Mouse (Mus musculus) heart, embryonic 16.5 days (tissue): Measurements from ENCODE around the gene Helb. TPM values are rescaled to one million over a fixed set of nuclear protein-coding genes. Genes with fewer than 3 reads are reported as not detected.

Experiments used
- ATAC-seq: fragments of 200-750 bp; cut with Nextera tagmentation; replicated peaks from 2 replicates; pipeline ENCODE4 v1.8.0; 2017; ENCODE audit warnings: moderate number of reproducible peaks; ENCODE audit not compliant: insufficient read depth, low FRiP score; ENCODE audit errors: extremely low read depth
- H3K27ac ChIP-seq: fragments of 300-500 bp; sonication (generic); 2 replicates; pipeline ENCODE4 v1.5.1; 2014; ENCODE audit warnings: mild to moderate bottlenecking, low read length, control low read depth, moderate library complexity
- H3K27me3 ChIP-seq: fragments of 300-500 bp; sonication (generic); 2 replicates; pipeline ENCODE4 v1.6.1; 2014; ENCODE audit warnings: low read length, mixed read lengths; ENCODE audit not compliant: control insufficient read depth, insufficient read depth
- H3K36me3 ChIP-seq: fragments of 300-500 bp; sonication (generic); 2 replicates; pipeline ENCODE4 v1.6.1; 2014; ENCODE audit not compliant: control insufficient read depth, insufficient read depth
- H3K4me1 ChIP-seq: fragments of 300-500 bp; sonication (generic); 2 replicates; pipeline ENCODE4 v1.6.1; 2014; ENCODE audit warnings: low read length, mixed read lengths; ENCODE audit not compliant: control insufficient read depth, insufficient read depth
- H3K4me2 ChIP-seq: fragments of 300-500 bp; sonication (generic); 2 replicates; pipeline ENCODE4 v1.6.1; 2014; ENCODE audit warnings: low read depth, mild to moderate bottlenecking, control low read depth, low read length
- H3K4me3 ChIP-seq: fragments of 300-500 bp; sonication (generic); 2 replicates; pipeline ENCODE4 v1.5.1; 2014; ENCODE audit warnings: mild to moderate bottlenecking, control low read depth, low read length
- H3K9ac ChIP-seq: fragments of 300-500 bp; sonication (generic); 2 replicates; pipeline ENCODE4 v1.6.1; 2014; ENCODE audit warnings: low read length, control low read depth
- H3K9me3 ChIP-seq: fragments of 300-500 bp; sonication (generic); replicated peaks from 2 replicates; pipeline ENCODE4 v1.6.1; 2016; ENCODE audit warnings: low read length; ENCODE audit not compliant: control insufficient read depth
- WGBS: fragments of 180-500 bp; shearing (Covaris S2); extraction: QIAGEN DNeasy Blood & Tissue Kit; methylation state at CpG from one replicate; pipeline ENCODE4 v1.1.7; 2014; 5-methylcytosine and 5-hydroxymethylcytosine counted together
- polyA plus RNA-seq: library from polyadenylated mRNA; unstranded; fragments of >200 nt; fragmentation: Nextera tagmentation; extraction: Ambion mirVana; gene quantifications from 2 replicates; pipeline ENCODE4 v1.2.1, GENCODE M21; 2015

Gene Helb
- polyA plus RNA-seq, 1 experiment from 2014 or later, result 9.1 TPM

DNA sequence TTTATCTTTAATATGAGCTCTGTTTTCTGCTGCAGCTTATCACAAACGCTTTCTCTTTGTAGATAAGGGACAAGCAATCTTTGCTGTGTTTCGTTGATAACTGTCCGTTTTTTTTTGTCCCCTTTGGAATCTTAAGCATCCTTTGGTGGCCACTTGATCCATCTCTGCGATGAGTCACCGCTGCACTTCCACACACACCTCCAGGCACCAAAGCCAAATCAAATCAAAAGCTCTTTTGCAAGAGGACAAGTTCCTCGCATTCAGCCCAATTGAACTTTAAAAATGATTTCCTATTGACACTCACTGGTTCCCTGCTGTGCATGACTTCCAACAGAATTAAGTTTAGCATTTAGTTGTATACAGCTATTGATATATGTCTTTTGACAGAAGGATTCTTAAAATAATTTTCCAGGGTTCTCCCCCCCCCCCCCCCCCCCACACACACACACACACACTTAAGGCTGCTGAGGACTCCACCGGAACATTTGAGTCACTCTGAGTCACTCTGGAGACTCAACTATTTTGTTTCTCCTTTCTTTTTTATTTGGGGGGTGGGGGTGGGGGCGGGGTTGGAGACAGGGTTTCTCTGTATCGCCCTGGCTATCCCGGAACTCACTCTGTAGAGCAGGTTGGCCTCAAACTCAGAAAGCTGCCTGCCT, 52.1 kb downstream of the Helb start:
- Histone ChIP-seq H3K36me3 (no peaks in the 10 kb centered on the region), H3K9ac (no peak overlapping the region), H3K4me3 (no peak overlapping the region), H3K4me2 (peak overlapping the region; percentile 48; the same call in 1 of the 2 replicates), H3K27ac (no peak overlapping the region), H3K9me3 (no peaks in the 10 kb centered on the region), H3K4me1 (peaks cover 4% of the 10 kb centered on the region; the same call in 1 of the 2 replicates), H3K27me3 (no peaks in the 10 kb centered on the region)
- WGBS, result 41% methylated on average over 10 of the region's 10 CpGs
- ATAC-seq, result no peak

- no peak overlapping the region for H3K9ac ChIP-seq
- no peaks in the 10 kb centered on the region for H3K9me3 ChIP-seq
- H3K4me3 ChIP-seq, result no peak overlapping the region
- H3K27me3 ChIP-seq, result no peaks in the 10 kb centered on the region
- H3K36me3 ChIP-seq, result no peaks in the 10 kb centered on the region
- no peak overlapping the region for H3K27ac ChIP-seq
- no peak overlapping the region for H3K4me2 ChIP-seq
- no peaks in the 10 kb centered on the region for H3K4me1 ChIP-seq
- ATAC-seq, result no peak
- WGBS, result 89% methylated on average over 2 of the region's 2 CpGs
These were observed 68.0 kb downstream of the Helb start for GRCm38 (mm10) chr10:120044714-120045234.

DNA sequence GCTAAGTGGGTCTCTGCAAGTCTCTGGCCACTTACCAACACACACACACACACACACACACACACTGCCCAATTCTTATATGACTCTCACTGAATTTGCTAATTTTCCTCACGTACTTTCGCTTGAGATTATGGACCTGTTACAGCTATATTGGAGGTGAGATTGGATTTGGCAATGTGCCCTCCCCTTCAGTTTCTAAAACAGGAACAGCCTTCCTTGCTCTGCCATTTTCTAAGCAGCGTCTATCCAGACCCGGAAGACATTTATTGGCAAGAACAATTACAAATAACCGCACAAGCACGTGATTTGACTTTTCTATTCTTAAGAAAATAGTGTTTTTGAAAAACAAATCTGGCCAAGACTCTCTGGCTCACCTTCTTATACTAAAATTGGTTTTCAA, 68.5 kb downstream of the Helb start:
- H3K9me3 ChIP-seq, result no peaks in the 10 kb centered on the region
- 85% methylated on average over 6 of the region's 6 CpGs for WGBS
- no peaks in the 10 kb centered on the region for H3K27me3 ChIP-seq
- no peaks in the 10 kb centered on the region for H3K36me3 ChIP-seq
- no peak overlapping the region for H3K4me2 ChIP-seq
- no peak for ATAC-seq
- H3K4me1 ChIP-seq, result no peaks in the 10 kb centered on the region
- H3K9ac ChIP-seq, result no peak overlapping the region
- no peak overlapping the region for H3K27ac ChIP-seq
- no peak overlapping the region for H3K4me3 ChIP-seq

DNA sequence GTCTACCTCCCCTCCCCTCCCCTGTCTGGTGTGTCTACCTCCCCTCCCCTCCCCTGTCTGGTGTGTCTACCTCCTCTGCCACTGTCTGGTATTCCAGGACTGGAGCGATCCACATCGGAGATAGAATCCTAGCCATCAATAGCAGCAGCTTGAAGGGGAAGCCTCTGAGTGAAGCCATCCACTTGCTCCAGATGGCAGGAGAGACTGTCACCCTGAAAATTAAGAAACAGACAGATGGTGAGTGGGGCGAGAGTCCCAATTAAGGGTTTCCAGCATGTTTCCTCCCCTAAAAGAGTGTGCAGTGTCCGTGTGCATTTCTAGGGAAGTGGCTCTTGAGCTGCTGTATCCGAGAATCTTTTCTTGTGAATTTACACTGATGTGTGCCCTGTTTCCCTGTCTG, 74.6 kb downstream of the Helb start:
- WGBS, result 82% methylated on average over 5 of the region's 5 CpGs
- H3K27ac ChIP-seq, result no peak overlapping the region
- no peaks in the 10 kb centered on the region for H3K9me3 ChIP-seq
- H3K36me3 ChIP-seq, result no peaks in the 10 kb centered on the region
- H3K4me3 ChIP-seq, result no peak overlapping the region
- H3K4me1 ChIP-seq, result no peaks in the 10 kb centered on the region
- H3K9ac ChIP-seq, result no peak overlapping the region
- no peaks in the 10 kb centered on the region for H3K27me3 ChIP-seq
- no peak overlapping the region for H3K4me2 ChIP-seq
- ATAC-seq, result no peak

DNA sequence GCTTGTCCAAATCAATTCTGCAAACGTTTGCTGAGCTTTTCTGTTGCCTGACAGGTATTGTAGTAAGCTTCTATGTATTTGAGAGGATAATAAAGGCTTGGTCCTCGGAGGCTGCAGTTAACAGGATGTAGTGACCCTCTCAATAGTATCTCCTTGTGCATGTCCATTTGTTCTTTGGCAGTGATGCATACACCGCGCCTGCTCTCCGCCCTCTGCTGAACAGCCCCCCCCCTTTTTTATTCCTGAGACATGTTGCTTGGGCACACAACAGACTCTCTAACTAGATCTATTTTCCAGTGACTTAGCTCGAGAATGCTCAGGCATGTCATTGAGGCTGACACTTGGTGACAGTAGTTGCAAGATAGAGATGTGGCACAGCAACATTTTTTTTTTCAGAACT, 77.0 kb downstream of the Helb start:
- H3K27ac ChIP-seq, result no peak overlapping the region
- H3K9me3 ChIP-seq, result no peaks in the 10 kb centered on the region
- H3K4me2 ChIP-seq, result no peak overlapping the region
- no peak for ATAC-seq
- H3K27me3 ChIP-seq, result no peaks in the 10 kb centered on the region
- no peaks in the 10 kb centered on the region for H3K36me3 ChIP-seq
- H3K4me1 ChIP-seq, result no peaks in the 10 kb centered on the region
- no peak overlapping the region for H3K4me3 ChIP-seq
- 67% methylated on average over 6 of the region's 6 CpGs for WGBS
- H3K9ac ChIP-seq, result no peak overlapping the region

DNA sequence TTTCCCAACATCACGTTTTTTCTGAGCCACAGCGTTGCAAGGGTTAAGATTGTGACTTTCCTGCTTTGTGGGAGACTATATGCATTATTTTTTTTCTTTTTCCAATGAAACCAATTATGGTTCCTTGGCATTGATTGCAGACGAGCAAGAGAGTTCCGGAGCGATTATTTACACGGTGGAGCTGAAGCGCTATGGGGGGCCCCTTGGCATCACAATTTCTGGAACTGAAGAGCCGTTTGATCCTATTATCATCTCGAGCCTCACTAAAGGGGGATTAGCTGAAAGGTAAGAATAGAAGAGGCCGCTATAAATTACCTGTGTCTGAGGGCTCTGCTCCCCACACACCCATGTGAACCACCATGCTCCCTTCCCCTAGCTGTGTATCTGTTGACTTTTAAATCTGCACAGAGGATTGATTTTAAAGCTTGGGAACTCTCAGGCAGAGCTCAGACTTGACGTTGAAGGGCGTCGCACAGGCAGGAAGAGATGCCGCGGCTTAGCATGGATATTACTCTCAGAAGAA, 77.5 kb downstream of the Helb start:
- no peaks in the 10 kb centered on the region for H3K36me3 ChIP-seq
- H3K4me2 ChIP-seq, result no peak overlapping the region
- WGBS, result 59% methylated on average over 15 of the region's 15 CpGs

DNA sequence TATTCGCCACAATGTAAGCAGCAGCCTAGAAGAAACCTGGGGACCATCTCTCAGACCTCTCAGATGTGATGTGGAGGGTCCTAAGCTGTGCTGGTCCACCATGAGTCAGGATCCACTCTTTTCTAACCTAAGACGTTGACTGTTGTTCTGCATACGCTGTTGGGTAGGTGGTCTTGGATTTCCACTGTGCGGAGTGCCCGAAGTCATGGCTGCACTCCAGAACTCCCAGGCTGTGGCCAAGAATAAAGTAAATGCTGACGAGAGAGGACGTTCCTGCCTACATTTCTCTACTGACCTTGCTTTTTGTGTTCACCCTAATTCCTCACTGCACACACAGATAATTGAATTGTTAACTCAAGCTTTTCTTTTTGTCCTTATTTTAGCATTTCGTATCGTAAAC, 78.9 kb downstream of the Helb start:
- H3K4me2 ChIP-seq, result no peak overlapping the region

More for the DNA sequence above, 77.5 kb downstream of the Helb start:
- Histone ChIP-seq H3K27ac (no peak overlapping the region), H3K9ac (no peak overlapping the region), H3K4me1 (no peaks in the 10 kb centered on the region), H3K27me3 (no peaks in the 10 kb centered on the region), H3K9me3 (no peaks in the 10 kb centered on the region), H3K4me3 (no peak overlapping the region)
- ATAC-seq, result no peak

More for the DNA sequence above, 78.9 kb downstream of the Helb start:
- H3K27ac ChIP-seq, result no peak overlapping the region
- H3K27me3 ChIP-seq, result no peaks in the 10 kb centered on the region
- no peak overlapping the region for H3K9ac ChIP-seq
- H3K9me3 ChIP-seq, result no peaks in the 10 kb centered on the region
- no peaks in the 10 kb centered on the region for H3K4me1 ChIP-seq
- 86% methylated on average over 9 of the region's 9 CpGs for WGBS
- ATAC-seq, result no peak
- H3K36me3 ChIP-seq, result no peaks in the 10 kb centered on the region
- H3K4me3 ChIP-seq, result no peak overlapping the region

Other genes starting within 250 kb of the Helb start
- gene Tmbim4, start 88.6 kb upstream of the Helb start, polyA plus RNA-seq, result 119 and 120 TPM in 2 replicates
- 0.76 and 0.91 TPM in 2 replicates for gene Irak3, start 89.1 kb upstream of the Helb start, polyA plus RNA-seq
- gene Llph, start 114.1 kb upstream of the Helb start, polyA plus RNA-seq, result 25.4 and 25.5 TPM in 2 replicates